Mouse (Mus musculus): Measurements from ENCODE around the gene Akt1s1.

The Akt1s1 gene

GRCm38 (mm10) chr7:44848561-44849415, at the start of gene Akt1s1, which contains the start of gene Tbc1d17:
Gene Akt1s1 (plus strand): TSS chr7:44848991.
Gene Tbc1d17 (minus strand): TSS chr7:44849079.
- DNase-seq, result peak; percentile 98

GRCm38 (mm10) chr7:44808927-44809326, 39.9 kb upstream of the Akt1s1 start:
- no peak for DNase-seq

GRCm38 (mm10) chr7:44809466-44809865, 39.3 kb upstream of the Akt1s1 start:
- no peak for DNase-seq

- DNase-seq, result no peak
Measured at GRCm38 (mm10) chr7:44810365-44810764, 38.4 kb upstream of the Akt1s1 start.

GRCm38 (mm10) chr7:44810819-44811557, 37.8 kb upstream of the Akt1s1 start:
- no peak for DNase-seq

- no peak for DNase-seq
Measured at GRCm38 (mm10) chr7:44812651-44813325, 36.0 kb upstream of the Akt1s1 start.

- DNase-seq, result no peak
Measured at GRCm38 (mm10) chr7:44813985-44814384, 34.8 kb upstream of the Akt1s1 start.

- no peak for DNase-seq
Measured at GRCm38 (mm10) chr7:44814423-44814822, 34.4 kb upstream of the Akt1s1 start.

- DNase-seq, result peak; percentile 43
Measured at GRCm38 (mm10) chr7:44814952-44815553, 33.7 kb upstream of the Akt1s1 start.

- DNase-seq, result peak; percentile 100
Measured at GRCm38 (mm10) chr7:44815721-44816469, 32.9 kb upstream of the Akt1s1 start, which contains the start of the genes Nup62 and Il4i1. Gene Nup62 (plus strand): TSS chr7:44816088. Gene Il4i1 (plus strand): TSS chr7:44816387.

- DNase-seq, result no peak
Measured at GRCm38 (mm10) chr7:44816470-44817021, 32.2 kb upstream of the Akt1s1 start, which contains the start of gene Atf5. Gene Atf5 (minus strand): TSS chr7:44816658.

- DNase-seq, result no peak
Measured at GRCm38 (mm10) chr7:44817441-44817840, 31.4 kb upstream of the Akt1s1 start.

GRCm38 (mm10) chr7:44818164-44818563, 30.6 kb upstream of the Akt1s1 start:
- peak; percentile 2 for DNase-seq

GRCm38 (mm10) chr7:44818751-44819235, 30.0 kb upstream of the Akt1s1 start:
- no peak for DNase-seq

GRCm38 (mm10) chr7:44819391-44819790, 29.4 kb upstream of the Akt1s1 start:
- peak; percentile 1 for DNase-seq

- DNase-seq, result peak; percentile 2
Measured at GRCm38 (mm10) chr7:44819863-44820262, 28.9 kb upstream of the Akt1s1 start.

- DNase-seq, result no peak
Measured at GRCm38 (mm10) chr7:44820525-44820924, 28.3 kb upstream of the Akt1s1 start.

- no peak for DNase-seq
Measured at GRCm38 (mm10) chr7:44821666-44822448, 26.9 kb upstream of the Akt1s1 start.

- DNase-seq, result no peak
Measured at GRCm38 (mm10) chr7:44823409-44823808, 25.4 kb upstream of the Akt1s1 start.

GRCm38 (mm10) chr7:44824872-44825271, 23.9 kb upstream of the Akt1s1 start:
- peak; percentile 86 for DNase-seq

GRCm38 (mm10) chr7:44826771-44827170, 22.0 kb upstream of the Akt1s1 start:
- no peak for DNase-seq

All from thymus, postnatal 14 days (tissue).